Comparison of ENCODE assay signal across 8 mouse cellular contexts in genomic region chr7:116031388-116031717, GRCm38 (mm10). TPM values are rescaled to one million over a fixed set of nuclear protein-coding genes. Genes with fewer than 3 reads are reported as not detected.
A peak's percentile ranks its signal among the peaks of the same experiment; 100 is the strongest.
DNase-seq lines count a peak whose midpoint lies in the region; ATAC-seq and TF ChIP-seq lines count a peak whose summit lies in the region.

No protein-coding gene starts in this region.

- ATAC-seq in forebrain, embryonic 13.5 days = no peak
- no peak for ATAC-seq in liver, embryonic 11.5 days (replicated peaks; ENCODE audit: low FRiP score)
- ATAC-seq in stomach, embryonic 16.5 days (ENCODE audit: insufficient read depth, low FRiP score) = no peak

- TF ChIP-seq POLR2A in spleen, adult 2 months (IDR thresholded peaks at IDR 0.05; ENCODE audit: low read depth, low read length) = no peak

- H3K4me1 ChIP-seq in spleen, adult 2 months (ENCODE audit: control insufficient read depth, insufficient read depth, insufficient read length) = peaks cover 7% of the 10 kb centered on the region
- peaks cover 69% of the 10 kb centered on the region for H3K4me1 ChIP-seq in forebrain, embryonic 13.5 days
- peaks cover 18% of the 10 kb centered on the region for H3K4me1 ChIP-seq in liver, embryonic 11.5 days (replicated peaks; ENCODE audit: control insufficient read depth, insufficient read depth, low read length)
- H3K4me1 ChIP-seq in stomach, embryonic 16.5 days (ENCODE audit: control insufficient read depth, insufficient read depth, low read length) = peaks cover 12% of the 10 kb centered on the region

- no peaks in the 10 kb centered on the region for H3K36me3 ChIP-seq in spleen, adult 2 months (ENCODE audit: control insufficient read depth, insufficient read depth, low read length)
- no peaks in the 10 kb centered on the region for H3K36me3 ChIP-seq in forebrain, embryonic 13.5 days (ENCODE audit: poor library complexity, severe bottlenecking)
- no peaks in the 10 kb centered on the region for H3K36me3 ChIP-seq in liver, embryonic 11.5 days (ENCODE audit: control insufficient read depth, insufficient read depth, low read length)
- no peaks in the 10 kb centered on the region for H3K36me3 ChIP-seq in stomach, embryonic 16.5 days (ENCODE audit: control insufficient read depth, insufficient read depth, low read length)

- H3K4me2 ChIP-seq in forebrain, embryonic 13.5 days = peak overlapping the region; percentile 99
- H3K4me2 ChIP-seq in liver, embryonic 11.5 days = peak overlapping the region; percentile 95
- H3K4me2 ChIP-seq in stomach, embryonic 16.5 days (ENCODE audit: low read depth, low read length) = peak overlapping the region; percentile 98

- H3K4me3 ChIP-seq in spleen, adult 2 months (ENCODE audit: extremely low read depth, insufficient read depth, insufficient read length) = peak overlapping the region; percentile 44; the same call in 1 of the 2 replicates
- peak overlapping the region; percentile 75 for H3K4me3 ChIP-seq in forebrain, embryonic 13.5 days
- H3K4me3 ChIP-seq in liver, embryonic 11.5 days (ENCODE audit: low read depth, low read length) = peak overlapping the region; percentile 62
- H3K4me3 ChIP-seq in stomach, embryonic 16.5 days (replicated peaks; ENCODE audit: low read length) = peak overlapping the region; percentile 63

- 6% methylated on average over 14 of the region's 14 CpGs for WGBS in spleen, adult 2 months
- WGBS in forebrain, embryonic 13.5 days = 1% methylated on average over 14 of the region's 14 CpGs
- WGBS in liver, embryonic 11.5 days = under 1% methylated on average over 14 of the region's 14 CpGs
- WGBS in stomach, embryonic 16.5 days = 2% methylated on average over 14 of the region's 14 CpGs

- no peak overlapping the region for H3K27ac ChIP-seq in spleen, adult 2 months (ENCODE audit: insufficient read depth, low read length)
- H3K27ac ChIP-seq in forebrain, embryonic 13.5 days = peak overlapping the region; percentile 95
- 0 out of 2 replicates have a peak overlapping the region, but pooled peaks have one; percentile 4 for H3K27ac ChIP-seq in liver, embryonic 11.5 days (ENCODE audit: low read depth, low read length)
- peak overlapping the region; percentile 85 for H3K27ac ChIP-seq in stomach, embryonic 16.5 days (ENCODE audit: low read length)

- H3K9me3 ChIP-seq in forebrain, embryonic 13.5 days (replicated peaks) = no peaks in the 10 kb centered on the region
- H3K9me3 ChIP-seq in liver, embryonic 11.5 days (ENCODE audit: control insufficient read depth, low read length) = no peaks in the 10 kb centered on the region
- no peaks in the 10 kb centered on the region for H3K9me3 ChIP-seq in stomach, embryonic 16.5 days (replicated peaks; ENCODE audit: control insufficient read depth, low read length)

- peak overlapping the region; percentile 99 for H3K9ac ChIP-seq in forebrain, embryonic 13.5 days
- H3K9ac ChIP-seq in liver, embryonic 11.5 days (ENCODE audit: low read depth, low read length) = peak overlapping the region; percentile 73
- H3K9ac ChIP-seq in stomach, embryonic 16.5 days (ENCODE audit: low read length) = peak overlapping the region; percentile 87

- no peak for DNase-seq in spleen, adult 2 months (ENCODE audit: low read depth in 1 of 2, low spot score in 2 of 2)
- DNase-seq in spleen, postnatal 36 days (ENCODE audit: low spot score in 2 of 2) = no peak
- peak; percentile 69 for DNase-seq in liver, embryonic 11.5 days (ENCODE audit: low spot score)
- no peak for DNase-seq in cerebellum, adult 11 months
- no peak for DNase-seq in right cerebral cortex, adult 18-20 months
- DNase-seq in adrenal gland, postnatal 10 days = no peak

- H3K27me3 ChIP-seq in spleen, adult 2 months (ENCODE audit: control insufficient read depth, insufficient read depth, low read length) = peaks cover 25% of the 10 kb centered on the region
- peaks cover 10% of the 10 kb centered on the region; the same call in 1 of the 2 replicates for H3K27me3 ChIP-seq in forebrain, embryonic 13.5 days
- peaks cover 47% of the 10 kb centered on the region for H3K27me3 ChIP-seq in liver, embryonic 11.5 days (replicated peaks; ENCODE audit: control insufficient read depth, insufficient read depth, low read length)
- peaks cover 19% of the 10 kb centered on the region for H3K27me3 ChIP-seq in stomach, embryonic 16.5 days (ENCODE audit: control insufficient read depth, insufficient read depth, low read length)

- no peak for TF ChIP-seq CTCF in spleen, adult 2 months (IDR thresholded peaks at IDR 0.05; ENCODE audit: extremely low read depth, insufficient read depth, insufficient read length, insufficient replicate concordance)

RNA-seq across cellular contexts. Expression of gene Sox6, which starts 7.2 kb away (rescaled TPM):
- 6.0 and 6.6 TPM in 2 replicates for polyA plus RNA-seq in spleen, adult 2 months (2012; rRNA removed)
- 143 and 149 TPM in 2 replicates for polyA plus RNA-seq in forebrain, embryonic 13.5 days (2015; fragmentation: Nextera tagmentation; extraction: Ambion mirVana)
- polyA plus RNA-seq in liver, embryonic 11.5 days (2014; fragmentation: Nextera tagmentation; extraction: Ambion mirVana) = 37.0 and 37.1 TPM in 2 replicates
- 30.1 and 37.5 TPM in 2 replicates for polyA plus RNA-seq in stomach, embryonic 16.5 days (2015; fragmentation: Nextera tagmentation; extraction: Ambion mirVana)
- 10 to 100 TPM; 40.0 to 42.9 TPM for total RNA-seq in adrenal gland, postnatal 10 days (2021)

RNA-seq across cellular contexts. Expression of gene 1110004F10Rik, which starts 7.8 kb away (rescaled TPM):
- 25.7 and 27.6 TPM in 2 replicates for polyA plus RNA-seq in spleen, adult 2 months (2012; rRNA removed)
- 372 and 377 TPM in 2 replicates for polyA plus RNA-seq in forebrain, embryonic 13.5 days (2015; fragmentation: Nextera tagmentation; extraction: Ambion mirVana)
- polyA plus RNA-seq in liver, embryonic 11.5 days (2014; fragmentation: Nextera tagmentation; extraction: Ambion mirVana) = 247 and 252 TPM in 2 replicates
- 221 and 222 TPM in 2 replicates for polyA plus RNA-seq in stomach, embryonic 16.5 days (2015; fragmentation: Nextera tagmentation; extraction: Ambion mirVana)
- total RNA-seq in adrenal gland, postnatal 10 days (2021) = 10 to 100 TPM; 91.7 to 93.5 TPM

RNA-seq across cellular contexts. Expression of gene Gm4353, which starts 53.1 kb away (rescaled TPM):
- 0.29 and 0.85 TPM in 2 replicates for polyA plus RNA-seq in spleen, adult 2 months (2012; rRNA removed)
- polyA plus RNA-seq in forebrain, embryonic 13.5 days (2015; fragmentation: Nextera tagmentation; extraction: Ambion mirVana) = 0.57 and 1.6 TPM in 2 replicates
- 0.78 and 0.93 TPM in 2 replicates for polyA plus RNA-seq in liver, embryonic 11.5 days (2014; fragmentation: Nextera tagmentation; extraction: Ambion mirVana)
- polyA plus RNA-seq in stomach, embryonic 16.5 days (2015; fragmentation: Nextera tagmentation; extraction: Ambion mirVana) = 0.62 and 1.9 TPM in 2 replicates
- total RNA-seq in adrenal gland, postnatal 10 days (2021) = 1 to 10 TPM; 3.4 to 3.9 TPM
